Mouse (Mus musculus) regulatory T cell (primary cell): ENCODE data around the gene Gm12800.
"Not testable (repeated sequence)": the region's sequence is repeated elsewhere in the genome, so short reads cannot be mapped to it uniquely, and the experiment has no call there.

ENCODE experiments used
- in situ Hi-C: fragments of 300-600 bp; cut with MboI, MseI; formaldehyde crosslinking; loops from one replicate; pipeline ENCODE4 v1.15.1; 2025; ENCODE audit warnings: high pct_unique_total_duplicates

Gene Gm12800

GRCm38 (mm10) chr4:101908821-101909220 is at the start of gene Gm12800:
TSS of gene Gm12800 (plus strand) at chr4:101909121.
- in situ Hi-C loops = not testable (repeated sequence)

GRCm38 (mm10) chr4:101860873-101861272 is 48.0 kb upstream of the Gm12800 start:
- in situ Hi-C loops = no loop called here

GRCm38 (mm10) chr4:101862289-101862688 is 46.6 kb upstream of the Gm12800 start:
- in situ Hi-C loops = no loop called here

GRCm38 (mm10) chr4:101872031-101872430 is 36.9 kb upstream of the Gm12800 start:
- in situ Hi-C loops = not testable (repeated sequence)

GRCm38 (mm10) chr4:101875687-101876086 is 33.2 kb upstream of the Gm12800 start:
- in situ Hi-C loops = not testable (repeated sequence)

- in situ Hi-C loops = no loop called here
Measured at GRCm38 (mm10) chr4:101883641-101884040, 25.3 kb upstream of the Gm12800 start.

GRCm38 (mm10) chr4:101889377-101889776 is 19.5 kb upstream of the Gm12800 start:
- in situ Hi-C loops = no loop called here

GRCm38 (mm10) chr4:101893656-101894420 is 15.1 kb upstream of the Gm12800 start, which contains the start of gene C130073F10Rik:
TSS of gene C130073F10Rik (minus strand) at chr4:101893789.
- in situ Hi-C loops = no loop called here

GRCm38 (mm10) chr4:101940107-101940506 is 31.2 kb downstream of the Gm12800 start, which contains the start of gene Gm12794:
TSS of gene Gm12794 (plus strand) at chr4:101940407.
- in situ Hi-C loops = not testable (repeated sequence)
